Mouse (Mus musculus) heart, embryonic 15.5 days (tissue): ENCODE data around the gene Pex16. TPM values are rescaled to one million over a fixed set of nuclear protein-coding genes. Genes with fewer than 3 reads are reported as not detected.
A peak's percentile ranks its signal among the peaks of the same experiment; 100 is the strongest.

Experiments
- ATAC-seq: fragments of 200-750 bp; cut with Nextera tagmentation; replicated peaks from 2 replicates; pipeline ENCODE4 v1.8.0; 2017; ENCODE audit warnings: low read depth, moderate TSS enrichment; ENCODE audit not compliant: insufficient number of reproducible peaks, insufficient read depth, low FRiP score
- H3K27ac ChIP-seq: fragments of 300-500 bp; sonication (generic); 2 replicates; pipeline ENCODE4 v1.5.1; 2015; ENCODE audit warnings: mild to moderate bottlenecking, inconsistent platforms
- H3K27me3 ChIP-seq: fragments of 300-500 bp; sonication (generic); 2 replicates; pipeline ENCODE4 v1.6.1; 2015; ENCODE audit warnings: inconsistent platforms
- H3K36me3 ChIP-seq: fragments of 300-500 bp; sonication (generic); 2 replicates; pipeline ENCODE4 v1.6.1; 2015; ENCODE audit warnings: mild to moderate bottlenecking, inconsistent platforms
- H3K4me1 ChIP-seq: fragments of 300-500 bp; sonication (generic); replicated peaks from 2 replicates; pipeline ENCODE4 v1.6.1; 2015; ENCODE audit warnings: inconsistent platforms
- H3K4me2 ChIP-seq: fragments of 300-500 bp; sonication (generic); 2 replicates; pipeline ENCODE4 v1.6.1; 2015; ENCODE audit warnings: inconsistent platforms, mild to moderate bottlenecking, moderate library complexity
- H3K4me3 ChIP-seq: fragments of 300-500 bp; sonication (generic); 2 replicates; pipeline ENCODE4 v1.5.1; 2015; ENCODE audit warnings: mild to moderate bottlenecking, inconsistent platforms
- H3K9ac ChIP-seq: fragments of 300-500 bp; sonication (generic); 2 replicates; pipeline ENCODE4 v1.6.1; 2015; ENCODE audit warnings: mild to moderate bottlenecking, inconsistent platforms
- H3K9me3 ChIP-seq: fragments of 300-500 bp; sonication (generic); replicated peaks from 2 replicates; pipeline ENCODE4 v1.6.1; 2016; ENCODE audit warnings: inconsistent platforms
- WGBS: fragments of 180-500 bp; shearing (Covaris S2); methylation state at CpG from one replicate; pipeline ENCODE4 v1.1.7; 2015; ENCODE audit warnings: mixed read lengths; 5-methylcytosine and 5-hydroxymethylcytosine counted together
- microRNA-seq: library from miRNA; unstranded; fragments of <30 nt; microRNA quantifications from one replicate; pipeline ENCODE4, GENCODE M21; 2016
- polyA plus RNA-seq: library from polyadenylated mRNA; unstranded; fragments of >200 nt; fragmentation: Nextera tagmentation; extraction: Ambion mirVana; gene quantifications from 2 replicates; pipeline ENCODE4 v1.2.1, GENCODE M21; 2015

Pex16 gene
- polyA plus RNA-seq, 1 experiment from 2014 or later = 14.8 TPM

- WGBS = 62% methylated on average over 9 of the region's 9 CpGs
- no peaks in the 10 kb centered on the region for H3K27me3 ChIP-seq
- H3K36me3 ChIP-seq = peaks cover 28% of the 10 kb centered on the region; the same call in 1 of the 2 replicates
- peak overlapping the region; percentile 87 for H3K27ac ChIP-seq
- H3K4me1 ChIP-seq = peaks cover 64% of the 10 kb centered on the region
- H3K4me2 ChIP-seq = no peak overlapping the region; the same call in 1 of the 2 replicates
- H3K4me3 ChIP-seq = no peak overlapping the region
- H3K9me3 ChIP-seq = no peaks in the 10 kb centered on the region
- H3K9ac ChIP-seq = no peak overlapping the region; the same call in 1 of the 2 replicates
- ATAC-seq = peak; percentile 64
These were observed 50.2 kb downstream of the Pex16 start for GRCm38 (mm10) chr2:92424462-92425308.

GRCm38 (mm10) chr2:92425366-92425765 lies 50.9 kb downstream of the Pex16 start:
- WGBS = 82% methylated on average over 4 of the region's 4 CpGs
- no peak for ATAC-seq
- Histone ChIP-seq H3K27me3 (no peaks in the 10 kb centered on the region), H3K4me2 (no peak overlapping the region), H3K4me1 (peaks cover 70% of the 10 kb centered on the region), H3K4me3 (no peak overlapping the region), H3K27ac (peak overlapping the region; percentile 87), H3K9ac (no peak overlapping the region), H3K9me3 (no peaks in the 10 kb centered on the region), H3K36me3 (peaks cover 22% of the 10 kb centered on the region; the same call in 1 of the 2 replicates)

DNA sequence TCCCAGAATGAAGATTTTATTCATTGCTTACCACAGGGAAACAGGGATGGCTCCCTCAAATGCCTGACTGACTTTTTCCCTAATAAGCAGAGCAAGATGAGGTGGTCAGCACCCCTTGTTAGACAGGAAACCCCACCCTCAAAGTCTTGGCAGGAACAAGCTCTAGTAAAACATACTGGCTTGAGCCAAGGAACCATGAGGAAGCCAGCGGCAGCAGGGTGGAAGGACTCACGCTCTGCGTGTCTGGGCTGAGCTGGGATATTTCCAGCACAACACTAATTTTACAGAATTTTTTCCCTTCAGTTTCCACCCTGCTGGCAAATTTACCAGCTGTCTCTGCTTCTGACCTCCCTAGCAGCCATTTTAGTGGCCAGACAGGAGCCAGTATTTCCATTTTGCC lies 52.0 kb downstream of the Pex16 start:
- no peak for ATAC-seq
- Histone ChIP-seq H3K4me3 (no peak overlapping the region), H3K4me1 (peaks cover 81% of the 10 kb centered on the region), H3K4me2 (no peak overlapping the region), H3K9ac (no peak overlapping the region), H3K27ac (peak overlapping the region; percentile 87), H3K36me3 (peaks cover 12% of the 10 kb centered on the region; the same call in 1 of the 2 replicates), H3K27me3 (no peaks in the 10 kb centered on the region), H3K9me3 (no peaks in the 10 kb centered on the region)
- WGBS = 49% methylated on average over 3 of the region's 3 CpGs

DNA sequence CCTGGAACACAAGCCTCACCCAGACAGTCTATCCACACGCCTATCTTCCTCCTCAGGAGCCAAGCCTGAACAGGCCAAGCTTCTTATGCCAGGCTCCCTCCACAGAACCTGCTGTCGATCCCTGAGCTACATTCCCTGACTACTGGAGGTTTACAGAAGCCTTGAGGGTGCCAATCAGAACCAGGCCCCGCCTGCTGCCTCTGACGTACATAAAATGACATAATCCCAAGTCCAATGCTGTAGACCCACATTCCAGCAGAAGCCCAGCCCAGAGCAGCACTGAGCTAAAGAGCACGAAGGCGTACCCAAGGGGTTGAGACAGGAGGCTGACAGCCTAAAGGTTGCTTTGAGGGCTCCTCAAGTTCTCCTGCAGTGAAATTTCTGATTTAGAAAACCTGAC lies 53.4 kb downstream of the Pex16 start:
- peaks cover under 1% of the 10 kb centered on the region; the same call in 1 of the 2 replicates for H3K36me3 ChIP-seq
- peak overlapping the region; percentile 70 for H3K27ac ChIP-seq
- H3K27me3 ChIP-seq = no peaks in the 10 kb centered on the region
- whole genome bisulfite sequencing = 32% methylated on average over 6 of the region's 6 CpGs
- H3K4me1 ChIP-seq = peaks cover 91% of the 10 kb centered on the region
- H3K9me3 ChIP-seq = no peaks in the 10 kb centered on the region
- no peak overlapping the region for H3K4me3 ChIP-seq
- peak; percentile 48 for ATAC-seq
- peak overlapping the region; percentile 11; the same call in 1 of the 2 replicates for H3K4me2 ChIP-seq
- H3K9ac ChIP-seq = 0 out of 2 replicates have a peak overlapping the region, but pooled peaks have one; percentile 14

DNA sequence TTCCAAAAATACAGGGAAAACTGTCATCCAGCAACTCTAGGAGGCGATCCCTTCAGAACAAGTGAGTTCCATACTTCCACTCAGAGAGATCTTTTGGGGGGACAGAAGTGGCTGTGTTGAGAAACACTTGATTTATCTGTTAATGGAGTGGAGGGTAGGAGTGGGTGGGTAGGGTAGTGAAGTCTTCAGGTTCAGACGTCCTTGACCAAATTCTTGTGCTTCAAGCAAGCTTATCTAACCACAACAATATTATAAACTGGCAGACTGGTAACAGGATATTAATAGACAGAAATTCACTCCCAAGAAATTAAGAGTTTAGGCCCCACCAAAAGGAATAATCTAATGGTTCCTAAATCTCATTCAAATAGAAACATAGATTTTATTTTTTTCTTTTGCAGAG lies 55.6 kb downstream of the Pex16 start:
- no peak for ATAC-seq
- no peak overlapping the region for H3K27ac ChIP-seq
- H3K9ac ChIP-seq = no peak overlapping the region

More for the DNA sequence above, 55.6 kb downstream of the Pex16 start:
- Histone ChIP-seq H3K4me2 (no peak overlapping the region), H3K9me3 (no peaks in the 10 kb centered on the region), H3K27me3 (no peaks in the 10 kb centered on the region), H3K4me3 (no peak overlapping the region), H3K36me3 (no peaks in the 10 kb centered on the region), H3K4me1 (peaks cover 80% of the 10 kb centered on the region)
- WGBS = 57% methylated on average over 2 of the region's 2 CpGs

Small RNAs within 50 kb of the gene (microRNA-seq; reads per million reads assigned to microRNA genes)
- not detected for gene Mir7000

Other genes with a start within 250 kb of the Pex16 start
- gene Large2, start 193 bp downstream of the Pex16 start, polyA plus RNA-seq = 1.6 and 3.4 TPM in 2 replicates
- 1.2 and 1.7 TPM in 2 replicates for gene 1700029I15Rik, start 7.9 kb downstream of the Pex16 start, polyA plus RNA-seq
- 5.7 and 9.7 TPM in 2 replicates for gene Mapk8ip1, start 26.6 kb downstream of the Pex16 start, polyA plus RNA-seq
- gene Cry2, start 59.4 kb downstream of the Pex16 start, polyA plus RNA-seq = 15.8 and 20.9 TPM in 2 replicates
- 6.9 and 11.6 TPM in 2 replicates for gene Slc35c1, start 85.9 kb downstream of the Pex16 start, polyA plus RNA-seq
- 1.9 and 4.0 TPM in 2 replicates for gene Chst1, start 225.0 kb downstream of the Pex16 start, polyA plus RNA-seq